Mouse (Mus musculus): ENCODE data around the gene Atp8b4.
"Not testable (repeated sequence)": the region's sequence is repeated elsewhere in the genome, so short reads cannot be mapped to it uniquely, and the experiment has no call there.

The Atp8b4 gene

DNA sequence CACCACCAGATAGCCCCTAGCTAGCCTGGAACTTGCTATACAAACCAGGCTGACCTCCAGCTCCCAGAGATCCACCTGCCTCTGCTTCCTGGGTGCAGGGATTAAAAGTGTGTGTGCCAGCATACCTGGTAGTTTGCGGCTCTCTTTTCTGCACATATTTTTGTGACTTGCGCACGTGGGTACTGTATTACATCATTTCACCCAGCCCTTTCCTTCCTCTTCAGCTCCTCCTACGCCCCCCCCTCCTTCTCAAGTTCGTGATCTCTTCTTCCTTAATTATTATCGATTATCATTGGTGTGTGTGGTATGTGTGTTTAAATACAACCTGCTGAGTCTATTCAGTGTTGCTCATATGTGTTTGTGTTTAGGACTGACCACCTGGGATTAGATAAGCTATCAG is at the start of gene Atp8b4:
TSS of gene Atp8b4 (minus strand) at position 154 of the 400 bp plus-strand sequence.
- no peak for DNase-seq (ENCODE audit: inconsistent ontology term)

GRCm38 (mm10) chr2:126549681-126550080 is 49.2 kb upstream of the Atp8b4 start:
- DNase-seq (ENCODE audit: inconsistent ontology term), result no peak

DNA sequence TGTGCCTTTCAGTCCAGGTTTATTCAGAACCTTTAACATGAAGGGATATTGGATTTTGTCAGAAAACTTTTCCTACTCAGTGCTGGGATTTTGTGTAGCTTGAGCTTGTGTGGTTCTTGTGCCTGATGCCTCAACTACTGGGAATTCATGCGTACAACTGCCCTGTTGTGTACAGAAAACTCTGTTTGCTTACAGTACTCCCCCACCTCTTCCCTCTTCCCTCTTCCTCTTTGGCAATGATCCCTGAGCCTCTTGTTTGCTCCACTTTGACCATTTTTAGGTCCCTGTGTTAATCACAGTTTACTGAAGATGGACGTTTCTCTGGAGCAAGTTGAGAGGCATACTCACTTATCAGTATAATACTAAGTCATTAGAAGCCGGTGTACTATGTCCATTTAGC is 45.9 kb upstream of the Atp8b4 start:
- DNase-seq (ENCODE audit: inconsistent ontology term), result no peak

DNA sequence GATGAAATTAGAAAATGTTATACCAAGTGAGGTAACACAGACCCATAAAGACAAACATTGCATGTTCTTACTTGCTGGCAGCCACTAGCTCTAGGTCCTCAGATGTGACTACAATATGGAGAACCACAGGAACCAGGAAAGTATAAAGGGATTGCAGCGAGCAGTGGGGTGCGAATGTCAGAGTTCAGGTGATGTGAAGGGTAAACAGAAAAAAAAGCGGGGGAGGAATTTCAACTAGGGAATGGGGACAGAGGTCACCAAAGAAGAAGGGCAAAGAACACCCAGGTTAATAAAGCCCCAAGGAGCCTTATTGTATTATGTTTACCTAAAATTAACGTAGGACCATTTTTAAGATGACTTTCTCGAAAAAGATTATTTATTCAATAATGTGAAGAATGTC is 44.8 kb upstream of the Atp8b4 start:
- no peak for DNase-seq (ENCODE audit: inconsistent ontology term)

- no peak for DNase-seq (ENCODE audit: inconsistent ontology term)
Observed at GRCm38 (mm10) chr2:126542211-126542610, 41.7 kb upstream of the Atp8b4 start.

DNA sequence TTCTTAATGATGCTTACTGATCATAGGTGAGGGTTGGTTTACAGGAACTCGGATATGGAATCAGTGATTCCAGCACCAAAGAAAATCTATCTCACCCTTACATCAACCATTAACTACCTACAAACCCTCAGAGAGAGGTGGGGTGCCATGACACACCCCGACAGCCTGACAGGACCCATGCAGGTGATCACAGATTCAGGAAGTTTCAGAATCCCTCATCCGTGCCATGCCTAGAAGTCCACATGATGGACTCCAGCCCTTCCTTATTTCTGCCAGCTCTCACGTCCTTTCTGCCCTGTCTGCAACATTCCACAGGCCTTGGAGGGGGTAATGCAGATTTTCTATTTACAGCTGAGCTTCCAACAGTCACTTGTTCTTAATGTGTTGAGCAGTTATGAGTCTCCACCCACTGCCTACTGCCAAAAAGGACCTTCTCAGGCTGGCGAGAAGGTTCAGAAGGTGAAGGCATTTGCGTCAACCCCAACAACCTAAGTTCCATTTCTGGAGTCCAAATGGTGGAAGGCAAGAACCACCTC is 40.0 kb upstream of the Atp8b4 start:
- no peak for DNase-seq (ENCODE audit: inconsistent ontology term)

GRCm38 (mm10) chr2:126537654-126538053 is 37.2 kb upstream of the Atp8b4 start:
- DNase-seq (ENCODE audit: inconsistent ontology term), result no peak

DNA sequence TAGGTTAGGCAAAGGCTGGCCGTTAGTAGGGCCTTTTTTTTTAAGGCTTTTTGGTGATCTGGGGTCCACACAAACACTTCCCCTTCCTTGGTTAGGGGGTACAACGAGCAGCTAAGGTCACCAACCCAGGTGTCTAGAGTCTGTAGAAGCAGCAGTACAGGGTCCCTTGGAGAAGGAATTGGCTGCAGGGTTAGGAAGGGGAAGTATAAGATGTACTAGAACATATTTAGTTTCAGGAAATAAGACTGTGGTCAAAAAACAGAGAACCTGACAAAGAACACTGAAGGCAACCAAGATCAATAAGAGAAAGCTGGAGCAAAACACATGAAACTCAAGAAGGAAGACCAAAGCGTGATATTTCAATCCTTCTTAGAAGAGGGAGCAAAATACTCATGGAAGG is 30.1 kb upstream of the Atp8b4 start:
- DNase-seq (ENCODE audit: inconsistent ontology term), result no peak

DNA sequence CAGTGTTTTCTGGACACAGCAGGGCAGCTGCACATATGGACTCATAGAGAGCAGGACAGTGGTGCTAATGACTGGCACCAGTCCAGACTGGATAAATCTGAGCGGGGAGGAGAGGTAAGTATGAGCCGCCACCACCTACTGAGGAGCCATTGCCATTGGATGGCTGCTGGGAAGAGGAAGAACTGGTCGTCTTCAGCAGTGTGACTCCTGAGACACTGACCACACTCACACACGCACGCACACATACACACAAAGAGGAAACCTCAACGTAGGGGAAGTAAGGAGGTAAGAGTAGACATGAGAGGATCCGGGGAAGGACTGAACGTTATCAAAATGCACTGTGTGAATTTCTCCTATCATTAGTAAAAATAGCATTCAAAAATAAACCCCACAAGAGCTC is 27.0 kb upstream of the Atp8b4 start:
- DNase-seq (ENCODE audit: inconsistent ontology term), result no peak

DNA sequence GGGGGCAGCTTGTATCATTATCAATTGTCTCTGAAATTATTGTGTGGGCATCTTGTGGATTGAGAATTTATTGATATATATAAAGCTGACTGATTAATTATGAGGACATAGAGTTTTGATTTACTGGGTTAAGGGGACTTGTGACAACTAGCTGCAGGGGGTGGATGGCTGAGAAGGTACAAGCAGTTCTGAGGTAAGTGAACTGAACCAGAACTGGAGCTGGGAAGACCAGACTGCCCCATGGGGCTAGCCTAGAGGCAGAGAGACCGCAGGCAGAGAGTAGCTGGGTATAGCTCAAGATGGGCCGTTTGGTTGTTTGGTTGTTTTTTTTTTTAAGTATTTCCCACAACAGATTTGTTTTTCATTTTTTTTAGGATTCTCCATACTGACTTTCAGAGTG is 23.8 kb upstream of the Atp8b4 start:
- DNase-seq (ENCODE audit: inconsistent ontology term), result no peak

GRCm38 (mm10) chr2:126523101-126523745 is 22.7 kb upstream of the Atp8b4 start:
- DNase-seq (ENCODE audit: inconsistent ontology term), result not testable (repeated sequence)

GRCm38 (mm10) chr2:126522056-126522455 is 21.6 kb upstream of the Atp8b4 start:
- DNase-seq (ENCODE audit: inconsistent ontology term), result no peak

- DNase-seq (ENCODE audit: inconsistent ontology term), result no peak
Observed at GRCm38 (mm10) chr2:126521471-126521870, 21.0 kb upstream of the Atp8b4 start.

GRCm38 (mm10) chr2:126520828-126521227 is 20.4 kb upstream of the Atp8b4 start:
- DNase-seq (ENCODE audit: inconsistent ontology term), result peak; percentile 29

DNA sequence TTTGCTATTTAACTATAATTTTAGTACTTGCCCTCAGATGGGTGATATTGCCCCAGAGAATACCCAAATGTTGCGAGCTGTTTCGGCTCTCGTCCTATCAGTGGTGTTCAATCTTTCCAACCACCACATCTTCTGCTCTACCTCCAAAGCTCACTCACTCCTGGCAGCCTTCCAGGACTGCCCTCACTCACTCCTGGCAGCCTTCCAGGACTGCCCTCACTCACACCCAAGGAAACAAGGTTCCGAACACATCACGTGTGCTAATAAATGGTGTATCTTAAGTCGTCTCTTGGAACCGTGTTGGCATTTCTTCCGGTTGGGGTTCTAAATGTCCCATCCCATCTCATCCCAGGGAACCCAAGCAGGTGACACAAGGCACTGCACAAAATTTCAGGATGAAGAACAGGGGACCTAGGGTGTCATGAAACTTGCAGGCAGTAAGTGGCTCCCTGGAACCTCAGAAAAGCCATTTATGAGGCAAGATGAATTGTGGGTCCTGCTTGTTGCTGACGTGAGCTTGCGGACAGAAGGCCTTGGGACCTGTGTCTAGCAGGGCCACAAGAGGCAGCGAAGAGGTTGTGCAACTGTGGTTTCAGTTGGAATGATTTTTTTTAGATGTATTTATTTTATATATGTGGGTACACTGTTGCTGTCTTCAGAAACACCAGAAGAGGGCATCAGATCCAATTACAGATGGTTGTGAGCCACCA is 19.6 kb upstream of the Atp8b4 start:
- DNase-seq (ENCODE audit: inconsistent ontology term), result no peak

DNA sequence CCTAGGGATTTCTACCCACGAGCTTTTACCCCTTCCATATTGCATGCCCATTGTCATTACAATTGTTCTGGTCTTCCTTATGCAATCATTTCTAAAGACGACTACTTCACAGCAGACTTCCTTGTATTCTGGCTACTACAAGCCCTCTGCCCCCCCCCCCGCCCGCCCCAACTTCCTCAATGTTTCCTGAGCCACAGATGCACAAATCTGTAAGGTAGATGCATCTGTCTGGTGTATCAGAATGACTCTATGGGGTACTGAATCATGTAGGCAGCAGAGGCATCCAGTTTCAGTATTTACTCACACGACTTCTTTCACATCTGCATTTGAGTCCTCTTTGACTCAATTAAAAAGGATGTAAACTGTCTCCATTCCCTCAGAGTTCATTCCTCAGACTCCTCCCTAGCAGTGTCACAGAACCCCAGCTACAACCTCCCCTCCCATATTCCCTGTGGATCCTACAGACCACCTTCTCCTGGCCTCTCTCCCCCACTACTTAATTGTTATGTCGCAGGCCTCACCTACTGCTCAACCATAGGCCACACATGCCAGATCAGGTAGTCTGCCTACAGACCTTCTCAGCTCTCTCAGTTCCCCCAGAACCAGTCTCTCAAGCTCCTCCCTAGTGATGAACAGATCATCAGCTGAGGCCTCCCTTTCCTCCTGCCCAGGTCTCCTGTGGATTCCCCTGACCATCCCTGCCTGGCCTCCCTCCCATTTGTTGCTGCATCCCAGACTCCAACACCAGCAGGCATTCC is 14.8 kb upstream of the Atp8b4 start:
- DNase-seq (ENCODE audit: inconsistent ontology term), result no peak

DNA sequence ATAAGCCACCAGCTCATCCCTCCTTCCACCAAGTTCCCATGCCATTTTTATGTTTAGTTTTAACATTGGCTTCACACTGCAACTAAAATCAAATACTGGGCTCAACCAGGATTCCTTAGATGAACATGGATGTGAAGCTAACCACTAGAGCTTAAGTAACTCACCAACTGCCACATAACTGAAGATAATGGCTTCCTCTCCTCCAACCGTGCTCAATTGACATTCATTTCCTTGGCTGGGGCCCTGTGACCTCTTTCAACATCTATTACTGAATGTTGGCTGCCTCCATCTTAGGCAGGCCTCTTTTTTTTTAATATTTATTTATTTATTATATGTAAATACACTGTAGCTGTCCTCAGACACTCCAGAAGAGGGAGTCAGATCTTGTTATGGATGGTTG is 7.8 kb upstream of the Atp8b4 start:
- no peak for DNase-seq (ENCODE audit: inconsistent ontology term)

DNA sequence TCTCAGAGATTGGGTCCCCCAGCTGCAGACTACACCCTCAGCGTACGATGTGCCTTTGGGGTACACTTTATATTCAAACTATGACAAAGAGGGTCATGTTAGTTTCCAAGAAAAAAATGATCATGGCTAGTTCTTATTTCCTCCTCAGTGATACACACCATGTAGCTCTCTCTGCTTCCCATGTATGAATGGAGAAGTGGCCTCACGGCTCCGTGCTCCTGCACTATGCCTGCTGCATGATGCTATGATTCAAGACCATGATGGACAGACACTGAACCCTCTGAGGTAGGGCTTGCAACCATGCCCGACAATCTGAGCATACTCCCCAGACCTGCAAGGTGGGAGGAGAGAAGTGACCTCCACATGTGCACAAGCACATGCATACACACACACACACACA is 7.0 kb upstream of the Atp8b4 start:
- no peak for DNase-seq (ENCODE audit: inconsistent ontology term)

DNA sequence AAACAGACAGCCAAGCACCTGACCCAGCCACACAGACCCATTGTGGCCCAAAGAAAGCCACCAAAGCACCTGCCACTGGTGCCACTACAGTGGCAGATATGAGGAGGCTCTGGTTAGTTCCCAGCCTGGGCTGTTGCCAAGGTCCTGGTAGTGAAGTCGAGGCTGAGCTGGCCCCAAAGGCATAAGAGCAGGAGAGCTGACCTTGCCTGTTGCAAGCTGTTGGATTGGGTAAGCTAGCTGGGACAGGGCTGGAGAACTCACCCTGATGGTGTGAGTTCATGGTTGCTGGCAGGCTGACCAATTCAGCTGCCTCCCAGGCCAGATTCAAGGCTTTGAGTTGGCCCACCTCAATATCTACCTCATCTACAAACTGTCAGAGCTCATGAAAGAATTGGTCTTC is 4.7 kb upstream of the Atp8b4 start:
- no peak for DNase-seq (ENCODE audit: inconsistent ontology term)

DNA sequence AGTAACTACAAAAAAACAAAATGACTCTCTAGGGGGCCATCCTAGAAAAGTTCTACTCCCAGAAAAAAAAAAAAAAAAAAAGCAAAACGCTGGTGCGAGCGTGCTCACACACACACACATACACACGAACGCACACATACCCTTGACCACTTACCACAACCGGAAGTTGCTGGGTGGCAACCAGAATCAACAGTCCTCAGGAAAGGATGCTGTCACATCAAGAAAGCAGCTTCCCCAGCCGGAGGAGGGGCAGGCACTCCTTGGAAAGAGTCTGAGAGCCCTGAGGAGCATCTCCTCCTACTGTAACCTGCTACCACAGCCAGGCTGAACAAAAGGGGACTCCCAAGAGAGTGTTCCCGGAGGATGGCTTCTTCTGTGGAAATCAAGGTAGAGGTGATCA is 744 bp downstream of the Atp8b4 start:
- no peak for DNase-seq (ENCODE audit: inconsistent ontology term)

DNA sequence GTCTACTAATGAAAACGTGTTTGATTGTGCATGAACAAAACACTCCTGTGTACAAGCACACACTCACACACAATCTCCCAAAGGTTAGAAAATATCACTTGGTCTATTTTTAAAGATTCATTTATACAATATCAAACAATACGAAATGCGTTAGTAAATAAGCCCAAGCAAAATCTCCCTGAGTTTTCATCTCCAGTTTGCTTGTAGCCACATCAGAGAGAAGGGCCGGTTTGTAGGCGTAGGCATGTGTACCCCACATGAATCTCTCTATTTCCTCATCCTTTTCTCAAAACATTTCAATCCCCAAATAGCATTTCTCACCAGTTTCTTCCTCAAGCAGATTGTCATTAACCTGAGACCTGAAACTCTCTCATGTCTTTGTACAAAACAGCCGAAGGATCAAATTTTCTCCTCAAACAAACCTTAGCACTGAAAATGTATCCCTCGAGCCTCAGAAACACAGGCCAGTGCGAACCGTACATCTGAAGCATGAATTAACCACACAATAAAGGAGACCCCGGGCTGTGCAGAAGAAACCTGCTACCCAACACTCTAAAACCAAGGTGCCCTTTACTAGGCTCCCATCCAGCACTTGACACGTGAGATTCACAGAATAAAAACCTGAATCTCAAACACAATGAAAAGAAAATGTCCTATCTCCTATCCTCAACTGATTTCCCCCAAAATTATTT is 1.6 kb downstream of the Atp8b4 start:
- DNase-seq (ENCODE audit: inconsistent ontology term), result no peak

DNA sequence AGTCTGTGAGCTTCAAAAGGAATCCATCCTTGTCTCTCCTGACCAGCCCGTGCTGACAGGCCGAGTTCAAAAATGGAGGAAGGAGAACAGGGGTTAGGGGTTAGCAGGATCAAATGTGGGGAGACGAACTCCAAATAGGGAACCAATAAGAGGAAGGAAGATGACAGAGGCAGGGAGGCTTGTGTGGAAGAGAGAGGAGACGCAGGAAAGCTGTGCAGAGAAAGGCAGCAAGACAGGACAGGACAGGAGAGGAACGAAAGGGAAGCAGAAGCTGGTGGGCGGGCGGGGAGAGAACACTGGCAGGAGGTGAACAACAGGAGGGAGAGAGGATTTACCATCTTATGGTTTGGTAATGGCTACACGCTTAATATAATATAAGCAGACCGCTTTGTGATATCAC is 3.6 kb downstream of the Atp8b4 start:
- DNase-seq (ENCODE audit: inconsistent ontology term), result no peak

Data from Muller cell, postnatal 12 days (primary cell).